Mouse (Mus musculus) heart, adult 2 months (tissue): ENCODE data around the gene Hmbs. TPM values are rescaled to one million over a fixed set of nuclear protein-coding genes. Genes with fewer than 3 reads are reported as not detected.

Source experiments
- DNase-seq, 2 experiments: peaks; one replicate each; pipeline ENCODE4 v3.0.0; 2021
- H3K27ac ChIP-seq: fragments of 200-600 bp; 2 replicates; pipeline ENCODE4 v1.8.1; 2022
- H3K27me3 ChIP-seq: fragments of 200-500 bp; 2 replicates; pipeline ENCODE4 v1.6.1; 2012; ENCODE audit warnings: mild to moderate bottlenecking, low read length, inconsistent platforms, mixed read lengths; ENCODE audit not compliant: control insufficient read depth, insufficient read depth
- H3K36me3 ChIP-seq: fragments of 200-500 bp; 2 replicates; pipeline ENCODE4 v1.6.1; 2012; ENCODE audit warnings: low read length, inconsistent platforms; ENCODE audit not compliant: control insufficient read depth, insufficient read depth
- H3K4me1 ChIP-seq: fragments of 200-500 bp; 2 replicates; pipeline ENCODE4 v1.6.1; 2011; ENCODE audit warnings: low read length; ENCODE audit not compliant: control insufficient read depth, insufficient read depth
- H3K4me3 ChIP-seq: fragments of 200-600 bp; 2 replicates; pipeline ENCODE4 v1.8.1; 2022
- H3K79me2 ChIP-seq: fragments of 200-500 bp; replicated peaks from 2 replicates; pipeline ENCODE4 v1.6.1; 2012; ENCODE audit warnings: mild to moderate bottlenecking, inconsistent platforms, low read length, moderate library complexity, mixed read lengths; ENCODE audit not compliant: control insufficient read depth, insufficient read depth
- H3K9ac ChIP-seq: fragments of 200-500 bp; 2 replicates; pipeline ENCODE4 v1.6.1; 2012; ENCODE audit warnings: low read depth, mild to moderate bottlenecking, control low read depth, inconsistent platforms, low read length, mixed read lengths
- CTCF ChIP-seq: fragments of 200-600 bp; IDR thresholded peaks from 2 replicates; pipeline ENCODE4 v1.8.1; 2022; ENCODE audit warnings: antibody characterized with exemption, mild to moderate bottlenecking, moderate library complexity
- EP300 ChIP-seq: fragments of 200-500 bp; IDR thresholded peaks from 2 replicates; pipeline ENCODE4 v1.6.1; 2011; ENCODE audit warnings: low read depth, low read length, control low read depth; ENCODE audit not compliant: insufficient read depth
- POLR2A ChIP-seq: fragments of 200-500 bp; IDR thresholded peaks from 2 replicates; pipeline ENCODE4 v1.6.1; 2011; ENCODE audit warnings: mild to moderate bottlenecking, low read depth, low read length, control low read depth; ENCODE audit not compliant: insufficient read depth
- WGBS: fragments of 180-500 bp; shearing (Covaris S2); methylation state at CpG from one replicate; pipeline ENCODE4 v1.1.7; 2018; 5-methylcytosine and 5-hydroxymethylcytosine counted together
- intact Hi-C: fragments of 180-260 bp; cut with DNase I; formaldehyde crosslinking; loops from one replicate; pipeline ENCODE4 v1.15.1; 2025
- polyA plus RNA-seq: library from polyadenylated mRNA; depleted of rRNA; stranded (reverse); fragments of >200 nt; gene quantifications from 2 replicates; pipeline ENCODE4 v1.2.3, GENCODE M21; 2012
- total RNA-seq, 2 experiments: library from RNA; stranded (reverse); gene quantifications; 2 replicates each; pipeline ENCODE4 v1.2.3; 2021

Hmbs gene
- total and polyA plus RNA-seq, 3 experiments: 37.8 to 49.3 (median 39.8) TPM

GRCm38 (mm10) chr9:44347621-44348020, 3.6 kb upstream of the Hmbs start:
- Histone ChIP-seq H3K79me2 (no peaks in the 10 kb centered on the region), H3K27me3 (no peaks in the 10 kb centered on the region), H3K9ac (no peak overlapping the region), H3K27ac (no peak overlapping the region), H3K36me3 (no peaks in the 10 kb centered on the region), H3K4me1 (peaks cover 3% of the 10 kb centered on the region), H3K4me3 (no peak overlapping the region)
- no peak for DNase-seq
- WGBS: 80% methylated on average over 4 of the region's 4 CpGs
- TF ChIP-seq EP300 (no peak), CTCF (no peak), POLR2A (no peak)
- intact Hi-C loops: no loop called here

GRCm38 (mm10) chr9:44347166-44347565, 3.1 kb upstream of the Hmbs start:
- DNase-seq: no peak
- intact Hi-C loops: no loop called here
- Histone ChIP-seq H3K4me1 (peaks cover 3% of the 10 kb centered on the region), H3K4me3 (no peak overlapping the region), H3K27me3 (no peaks in the 10 kb centered on the region), H3K36me3 (no peaks in the 10 kb centered on the region), H3K79me2 (no peaks in the 10 kb centered on the region), H3K9ac (no peak overlapping the region), H3K27ac (no peak overlapping the region)
- no peak for TF ChIP-seq POLR2A
- TF ChIP-seq EP300: no peak
- no peak for TF ChIP-seq CTCF
- WGBS: 92% methylated on average over 9 of the region's 9 CpGs

GRCm38 (mm10) chr9:44345570-44346433, 1.8 kb upstream of the Hmbs start:
- H3K27me3 ChIP-seq: no peaks in the 10 kb centered on the region
- 85% methylated on average over 6 of the region's 6 CpGs for WGBS
- no peak for TF ChIP-seq CTCF
- no peak for TF ChIP-seq POLR2A
- no peak for TF ChIP-seq EP300
- intact Hi-C loops: no loop called here
- no peak for DNase-seq
- no peak overlapping the region for H3K27ac ChIP-seq
- H3K36me3 ChIP-seq: no peaks in the 10 kb centered on the region
- H3K4me1 ChIP-seq: peaks cover 3% of the 10 kb centered on the region
- no peak overlapping the region for H3K9ac ChIP-seq
- no peak overlapping the region for H3K4me3 ChIP-seq
- no peaks in the 10 kb centered on the region for H3K79me2 ChIP-seq

GRCm38 (mm10) chr9:44343290-44343689, 738 bp downstream of the Hmbs start:
- Histone ChIP-seq H3K27me3 (no peaks in the 10 kb centered on the region), H3K36me3 (no peaks in the 10 kb centered on the region), H3K4me1 (peaks cover 3% of the 10 kb centered on the region), H3K4me3 (peak overlapping the region; percentile 97), H3K27ac (peak overlapping the region; percentile 100), H3K79me2 (no peaks in the 10 kb centered on the region), H3K9ac (peak overlapping the region; percentile 72)
- intact Hi-C loops: loop anchor here (5.0 kb wide), 2 partner anchors 36 to 96 kb away; partner anchors contain the start of gene Hinfp
- TF ChIP-seq EP300: no peak
- no peak for TF ChIP-seq POLR2A
- no peak for TF ChIP-seq CTCF
- DNase-seq: peak; percentile 58 to 69
- WGBS: 2% methylated on average over 6 of the region's 6 CpGs

- intact Hi-C loops: loop anchor here (5.0 kb wide), 2 partner anchors 35 to 95 kb away; partner anchors contain the start of gene Hinfp
- no peak for DNase-seq
- TF ChIP-seq CTCF: no peak
- TF ChIP-seq POLR2A: no peak
- no peak for TF ChIP-seq EP300
- H3K36me3 ChIP-seq: no peaks in the 10 kb centered on the region
- peak overlapping the region; percentile 100 for H3K27ac ChIP-seq
- H3K4me1 ChIP-seq: peaks cover 3% of the 10 kb centered on the region
- no peak overlapping the region; the same call in 1 of the 2 replicates for H3K4me3 ChIP-seq
- H3K79me2 ChIP-seq: no peaks in the 10 kb centered on the region
- H3K9ac ChIP-seq: no peak overlapping the region
- 81% methylated on average over 1 of the region's 1 CpGs for WGBS
- no peaks in the 10 kb centered on the region for H3K27me3 ChIP-seq
These were observed 1.4 kb downstream of the Hmbs start for GRCm38 (mm10) chr9:44342605-44343004.

GRCm38 (mm10) chr9:44342173-44342572, 1.9 kb downstream of the Hmbs start:
- intact Hi-C loops: loop anchor here (5.0 kb wide), 2 partner anchors 35 to 95 kb away; partner anchors contain the start of gene Hinfp
- Histone ChIP-seq H3K27me3 (no peaks in the 10 kb centered on the region), H3K27ac (0 out of 2 replicates have a peak overlapping the region, but pooled peaks have one; percentile 100), H3K36me3 (no peaks in the 10 kb centered on the region), H3K4me3 (no peak overlapping the region), H3K79me2 (peaks cover 2% of the 10 kb centered on the region; the same call in 1 of the 2 replicates), H3K4me1 (peaks cover 3% of the 10 kb centered on the region), H3K9ac (no peak overlapping the region)
- no peak for DNase-seq
- WGBS: 45% methylated on average over 3 of the region's 3 CpGs
- TF ChIP-seq CTCF: no peak
- TF ChIP-seq POLR2A: no peak
- no peak for TF ChIP-seq EP300
